Mouse (Mus musculus) forebrain, embryonic 15.5 days (tissue): ENCODE measurements around the gene Zfp715. TPM values are rescaled to one million over a fixed set of nuclear protein-coding genes. Genes with fewer than 3 reads are reported as not detected.
"Not testable (repeated sequence)": the region's sequence is repeated elsewhere in the genome, so short reads cannot be mapped to it uniquely, and the experiment has no call there.

Experiments used
- ATAC-seq: fragments of 200-750 bp; cut with Nextera tagmentation; replicated peaks from 2 replicates; pipeline ENCODE4 v1.8.0; 2017; ENCODE audit warnings: mild to moderate bottlenecking, moderate TSS enrichment, moderate library complexity
- H3K27ac ChIP-seq: fragments of 300-500 bp; sonication (generic); replicated peaks from 2 replicates; pipeline ENCODE4 v1.5.1; 2015; ENCODE audit warnings: mild to moderate bottlenecking, inconsistent platforms
- H3K27me3 ChIP-seq: fragments of 300-500 bp; sonication (generic); 2 replicates; pipeline ENCODE4 v1.6.1; 2015; ENCODE audit warnings: inconsistent platforms
- H3K36me3 ChIP-seq: fragments of 300-500 bp; sonication (generic); 2 replicates; pipeline ENCODE4 v1.6.1; 2015; ENCODE audit warnings: mild to moderate bottlenecking, inconsistent platforms
- H3K4me1 ChIP-seq: fragments of 300-500 bp; sonication (generic); 2 replicates; pipeline ENCODE4 v1.6.1; 2015; ENCODE audit warnings: inconsistent platforms
- H3K4me2 ChIP-seq: fragments of 300-500 bp; sonication (generic); replicated peaks from 2 replicates; pipeline ENCODE4 v1.6.1; 2015; ENCODE audit warnings: mild to moderate bottlenecking, inconsistent platforms
- H3K4me3 ChIP-seq: fragments of 300-500 bp; sonication (generic); 2 replicates; pipeline ENCODE4 v1.5.1; 2015; ENCODE audit warnings: mild to moderate bottlenecking, inconsistent platforms
- H3K9ac ChIP-seq: fragments of 300-500 bp; sonication (generic); replicated peaks from 2 replicates; pipeline ENCODE4 v1.6.1; 2015; ENCODE audit warnings: mild to moderate bottlenecking, inconsistent platforms
- H3K9me3 ChIP-seq: fragments of 300-500 bp; sonication (generic); 2 replicates; pipeline ENCODE4 v1.6.1; 2016; ENCODE audit warnings: inconsistent platforms
- WGBS: fragments of 180-500 bp; shearing (Covaris S2); methylation state at CpG from one replicate; pipeline ENCODE4 v1.1.7; 2015; ENCODE audit warnings: mixed read lengths; 5-methylcytosine and 5-hydroxymethylcytosine counted together
- polyA plus RNA-seq: library from polyadenylated mRNA; unstranded; fragments of >200 nt; fragmentation: Nextera tagmentation; extraction: Ambion mirVana; gene quantifications from 2 replicates; pipeline ENCODE4 v1.2.1, GENCODE M21; 2015

The Zfp715 gene
- polyA plus RNA-seq, 1 experiment from 2014 or later: 21.5 TPM

- H3K4me1 ChIP-seq: no peaks in the 10 kb centered on the region
- ATAC-seq: peak; percentile 88
- H3K9me3 ChIP-seq: no peaks in the 10 kb centered on the region
- H3K36me3 ChIP-seq: no peaks in the 10 kb centered on the region
- 10% methylated on average over 18 of the region's 18 CpGs for WGBS
- H3K4me2 ChIP-seq: peak overlapping the region; percentile 48
- peak overlapping the region; percentile 74 for H3K27ac ChIP-seq
- peak overlapping the region; percentile 58 for H3K9ac ChIP-seq
- H3K27me3 ChIP-seq: no peaks in the 10 kb centered on the region
- peak overlapping the region; percentile 45 for H3K4me3 ChIP-seq
Observed at GRCm38 (mm10) chr7:43282859-43283595, 30.1 kb downstream of the Zfp715 start.

DNA sequence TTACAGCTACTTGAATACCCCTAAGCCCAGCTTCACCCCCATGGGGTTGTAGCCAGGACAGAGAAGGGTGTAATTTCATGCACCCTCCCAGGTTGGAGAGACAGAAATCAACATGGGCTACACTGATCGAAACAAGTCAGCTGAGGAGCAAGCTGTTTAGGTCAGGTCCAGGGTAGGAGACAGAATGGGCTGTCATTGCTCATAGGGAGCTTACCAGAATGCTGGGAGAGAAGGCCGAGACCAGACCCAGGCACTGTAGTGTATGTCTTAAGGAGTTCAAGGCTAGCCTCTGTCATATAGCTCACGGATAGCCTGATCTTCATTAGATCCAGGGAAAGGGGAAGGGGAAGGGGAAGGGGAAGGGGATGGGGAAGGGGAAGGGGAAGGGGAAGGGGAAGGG is 30.6 kb downstream of the Zfp715 start:
- no peak overlapping the region for H3K4me3 ChIP-seq
- H3K4me2 ChIP-seq: no peak overlapping the region
- 87% methylated on average over 3 of the region's 3 CpGs for WGBS
- H3K27me3 ChIP-seq: no peaks in the 10 kb centered on the region
- no peaks in the 10 kb centered on the region for H3K4me1 ChIP-seq
- no peak overlapping the region for H3K9ac ChIP-seq
- ATAC-seq: peak; percentile 29; the same call in 1 of the 2 replicates
- no peaks in the 10 kb centered on the region for H3K36me3 ChIP-seq
- H3K9me3 ChIP-seq: no peaks in the 10 kb centered on the region
- H3K27ac ChIP-seq: no peak overlapping the region

GRCm38 (mm10) chr7:43277401-43277800 is 35.7 kb downstream of the Zfp715 start:
- 61% methylated on average over 5 of the region's 5 CpGs for WGBS
- Histone ChIP-seq H3K4me1 (no peaks in the 10 kb centered on the region), H3K9me3 (no peaks in the 10 kb centered on the region), H3K27me3 (no peaks in the 10 kb centered on the region), H3K36me3 (no peaks in the 10 kb centered on the region), H3K27ac (no peak overlapping the region), H3K4me3 (no peak overlapping the region), H3K4me2 (no peak overlapping the region), H3K9ac (no peak overlapping the region)
- ATAC-seq: no peak

GRCm38 (mm10) chr7:43276178-43276577 is 36.9 kb downstream of the Zfp715 start:
- 55% methylated on average over 7 of the region's 7 CpGs for WGBS
- H3K9me3 ChIP-seq, H3K4me3 ChIP-seq, H3K4me2 ChIP-seq, ATAC-seq, H3K4me1 ChIP-seq, H3K27ac ChIP-seq, H3K9ac ChIP-seq, H3K36me3 ChIP-seq, H3K27me3 ChIP-seq: not testable (repeated sequence)

GRCm38 (mm10) chr7:43273476-43273875 is 39.6 kb downstream of the Zfp715 start:
- WGBS: 70% methylated on average over 1 of the region's 1 CpGs
- Histone ChIP-seq H3K27ac (no peak overlapping the region), H3K4me1 (no peaks in the 10 kb centered on the region), H3K9ac (no peak overlapping the region), H3K27me3 (no peaks in the 10 kb centered on the region), H3K36me3 (no peaks in the 10 kb centered on the region), H3K9me3 (peaks cover 7% of the 10 kb centered on the region; the same call in 1 of the 2 replicates), H3K4me2 (no peak overlapping the region), H3K4me3 (no peak overlapping the region)
- ATAC-seq: no peak

GRCm38 (mm10) chr7:43267359-43267758 is 45.7 kb downstream of the Zfp715 start:
- peaks cover 21% of the 10 kb centered on the region for H3K9me3 ChIP-seq
- not testable (repeated sequence) for H3K4me1 ChIP-seq, H3K9ac ChIP-seq, H3K27me3 ChIP-seq, H3K4me3 ChIP-seq, H3K27ac ChIP-seq, H3K4me2 ChIP-seq, H3K36me3 ChIP-seq, ATAC-seq
- WGBS: 89% methylated on average over 13 of the region's 13 CpGs

DNA sequence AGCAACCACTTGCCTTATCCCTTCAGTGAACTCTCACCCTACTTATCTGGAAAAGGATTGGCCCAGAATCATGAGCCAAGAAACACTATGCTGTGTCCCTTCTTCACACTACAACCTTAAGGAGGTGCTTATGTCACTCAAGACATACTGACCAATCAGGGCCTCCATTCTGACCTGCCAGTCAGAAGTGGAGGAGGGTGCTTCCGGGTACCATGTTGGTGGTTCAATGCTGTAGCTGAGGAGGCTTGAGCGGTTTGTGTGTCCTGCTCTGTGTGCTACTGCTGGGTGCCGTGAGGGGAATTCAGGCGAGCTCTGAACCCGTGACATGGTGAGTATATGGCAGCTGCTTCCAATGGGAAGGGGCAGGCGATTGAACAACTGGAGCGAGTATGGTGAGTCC is 59.6 kb downstream of the Zfp715 start:
- 82% methylated on average over 7 of the region's 7 CpGs for WGBS

GRCm38 (mm10) chr7:43250718-43251117 is 62.4 kb downstream of the Zfp715 start:
- not testable (repeated sequence) for H3K4me1 ChIP-seq, ATAC-seq, H3K4me3 ChIP-seq, H3K9me3 ChIP-seq, H3K27ac ChIP-seq, H3K36me3 ChIP-seq, H3K4me2 ChIP-seq, H3K27me3 ChIP-seq, H3K9ac ChIP-seq
- WGBS: 88% methylated on average over 1 of the region's 1 CpGs

More for the DNA sequence above, 59.6 kb downstream of the Zfp715 start:
- Histone ChIP-seq H3K9ac (no peak overlapping the region), H3K36me3 (no peaks in the 10 kb centered on the region), H3K4me2 (no peak overlapping the region), H3K4me3 (no peak overlapping the region), H3K27ac (no peak overlapping the region), H3K9me3 (no peaks in the 10 kb centered on the region), H3K4me1 (no peaks in the 10 kb centered on the region), H3K27me3 (no peaks in the 10 kb centered on the region)
- ATAC-seq: no peak

Other genes starting within 250 kb of the Zfp715 start
- not detected in 2 replicates for gene Zfp936, start 199.1 kb downstream of the Zfp715 start, polyA plus RNA-seq
- 0.08 and 0.09 TPM in 2 replicates for gene Siglecf, start 38.0 kb upstream of the Zfp715 start, polyA plus RNA-seq
- not detected in 2 replicates for gene Siglecg, start 94.9 kb upstream of the Zfp715 start, polyA plus RNA-seq
- not detected in 2 replicates for gene Lim2, start 114.4 kb upstream of the Zfp715 start, polyA plus RNA-seq
- gene Nkg7, start 123.8 kb upstream of the Zfp715 start, polyA plus RNA-seq: not detected in 2 replicates
- not detected in 2 replicates for gene Cldnd2, start 127.5 kb upstream of the Zfp715 start, polyA plus RNA-seq
- 131 and 136 TPM in 2 replicates for gene Etfb, start 130.8 kb upstream of the Zfp715 start, polyA plus RNA-seq
- gene Gm45233, start 130.8 kb upstream of the Zfp715 start, polyA plus RNA-seq: not detected in 2 replicates
- 7.8 and 8.3 TPM in 2 replicates for gene Vsig10l, start 149.9 kb upstream of the Zfp715 start, polyA plus RNA-seq
- 4.8 and 4.9 TPM in 2 replicates for gene Iglon5, start 176.8 kb upstream of the Zfp715 start, polyA plus RNA-seq
- gene 4931406B18Rik, start 192.6 kb upstream of the Zfp715 start, polyA plus RNA-seq: not detected in 2 replicates
- 0.88 and 1.0 TPM in 2 replicates for gene Cd33, start 231.1 kb upstream of the Zfp715 start, polyA plus RNA-seq
- 11.3 and 11.5 TPM in 2 replicates for gene Zfp658, start 249.0 kb upstream of the Zfp715 start, polyA plus RNA-seq